Mouse (Mus musculus): ENCODE data around the gene Zfp52. TPM values are rescaled to one million over a fixed set of nuclear protein-coding genes. Genes with fewer than 3 reads are reported as not detected.

The Zfp52 gene
- total RNA-seq, 4 experiments from 2014 or later = 5.4 to 7.1 (median 6.2) TPM

GRCm38 (mm10) chr17:21557831-21558230, 22.5 kb downstream of the Zfp52 start:
- DNase-seq (ENCODE audit: low spot score) = no peak

GRCm38 (mm10) chr17:21566220-21566619, 30.9 kb downstream of the Zfp52 start:
- DNase-seq (ENCODE audit: low spot score) = peak; percentile 68

GRCm38 (mm10) chr17:21566728-21567349, 31.5 kb downstream of the Zfp52 start, which contains the start of gene Zfp948:
Gene Zfp948, plus strand, starts transcription at chr17:21567008.
- peak; percentile 93 for DNase-seq (ENCODE audit: low spot score)

- DNase-seq (ENCODE audit: low spot score) = peak; percentile 18
Measured at GRCm38 (mm10) chr17:21567696-21568095, 32.4 kb downstream of the Zfp52 start.

- DNase-seq (ENCODE audit: low spot score) = no peak
Measured at GRCm38 (mm10) chr17:21579080-21579479, 43.7 kb downstream of the Zfp52 start.

- DNase-seq (ENCODE audit: low spot score) = peak; percentile 67
Measured at GRCm38 (mm10) chr17:21579493-21580175, 44.3 kb downstream of the Zfp52 start.

GRCm38 (mm10) chr17:21585521-21585920, 50.2 kb downstream of the Zfp52 start:
- no peak for DNase-seq (ENCODE audit: low spot score)

Other genes starting within 250 kb of the Zfp52 start
- not detected for gene Vmn1r237, start 223.7 kb upstream of the Zfp52 start, total RNA-seq (2022)
- gene Zfp677, start 151.8 kb upstream of the Zfp52 start, total RNA-seq (2022) = 1 to 10 TPM in 2 of 4 experiments, under 1 TPM in 2; 0.63 to 1.5 (median 1.1) TPM
- gene Zfp54, start 112.3 kb upstream of the Zfp52 start, total RNA-seq (2022) = 1 to 10 TPM in 3 of 4 experiments, under 1 TPM in 1; 0.80 to 1.4 (median 1.3) TPM
- 1 to 10 TPM; 7.6 to 8.7 (median 8.0) TPM for gene Zfp51, start 85.2 kb upstream of the Zfp52 start, total RNA-seq (2022)
- 1 to 10 TPM; 1.8 to 3.1 (median 2.4) TPM for gene Zfp53, start 46.5 kb upstream of the Zfp52 start, total RNA-seq (2022)
- gene Zfp948, start 31.5 kb downstream of the Zfp52 start, total RNA-seq (2022) = 1 to 10 TPM; 2.8 to 3.5 (median 3.1) TPM
- gene Zfp983, start 115.1 kb downstream of the Zfp52 start, total RNA-seq (2022) = 1 to 10 TPM; 1.9 to 2.4 (median 2.1) TPM
- gene Gm10226, start 156.3 kb downstream of the Zfp52 start, total RNA-seq (2022) = 1 to 10 TPM in 2 of 4 experiments, not detected in 2; 2.1 to 3.5 TPM
- 1 to 10 TPM; 1.3 to 2.0 (median 1.5) TPM for gene Zfp760, start 172.2 kb downstream of the Zfp52 start, total RNA-seq (2022)
- gene Zfp229, start 195.3 kb downstream of the Zfp52 start, total RNA-seq (2022) = 1 to 10 TPM; 3.6 to 6.7 (median 5.1) TPM